Comparison of ENCODE assay signal across 8 mouse cellular contexts in the genomic region with DNA sequence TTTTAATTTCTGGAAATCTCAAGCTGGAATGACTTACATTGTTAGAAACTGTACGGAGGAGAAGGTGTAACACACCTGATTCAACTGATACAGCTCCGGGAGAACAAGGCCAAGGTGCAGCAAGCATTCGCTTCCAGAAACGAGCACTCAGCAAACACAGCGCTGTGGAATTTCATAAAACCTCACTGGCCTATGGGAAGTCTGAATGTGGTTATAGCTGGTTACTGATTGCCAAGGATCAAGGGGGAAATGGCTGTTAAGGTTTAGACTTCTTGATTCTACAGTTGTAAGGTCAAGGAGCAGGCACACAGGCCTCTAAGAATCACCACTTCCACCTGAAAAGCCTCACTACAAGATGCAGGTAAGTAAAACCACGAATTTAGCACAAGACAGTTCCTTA. TPM values are rescaled to one million over a fixed set of nuclear protein-coding genes. Genes with fewer than 3 reads are reported as not detected.
DNase-seq lines count a peak whose midpoint lies in the region; ATAC-seq and TF ChIP-seq lines count a peak whose summit lies in the region.

A gene (plus strand): TSS at position 224 of the 400 bp plus-strand sequence.

- 87% methylated on average over 6 of the region's 6 CpGs for WGBS in spleen, adult 2 months
- WGBS in forebrain, embryonic 14.5 days, result 83% methylated on average over 6 of the region's 6 CpGs
- WGBS in hindbrain, embryonic 11.5 days, result 85% methylated on average over 6 of the region's 6 CpGs
- 85% methylated on average over 6 of the region's 6 CpGs for WGBS in midbrain, embryonic 11.5 days

- H3K9me3 ChIP-seq in forebrain, embryonic 14.5 days (replicated peaks; ENCODE audit: control insufficient read depth, low read length), result no peaks in the 10 kb centered on the region
- no peaks in the 10 kb centered on the region for H3K9me3 ChIP-seq in hindbrain, embryonic 11.5 days (ENCODE audit: control insufficient read depth, low read length)
- H3K9me3 ChIP-seq in midbrain, embryonic 11.5 days (ENCODE audit: control insufficient read depth, low read length), result no peaks in the 10 kb centered on the region

- no peak within 1 kb of the TSS for H3K4me2 ChIP-seq in forebrain, embryonic 14.5 days (ENCODE audit: low read length)
- H3K4me2 ChIP-seq in hindbrain, embryonic 11.5 days (replicated peaks; ENCODE audit: low read depth, low read length), result no peak within 1 kb of the TSS
- no peak within 1 kb of the TSS for H3K4me2 ChIP-seq in midbrain, embryonic 11.5 days

- no peak within 1 kb of the TSS for H3K27ac ChIP-seq in spleen, adult 2 months (ENCODE audit: insufficient read depth, low read length)
- no peak within 1 kb of the TSS for H3K27ac ChIP-seq in forebrain, embryonic 14.5 days (ENCODE audit: low read depth, low read length)
- no peak within 1 kb of the TSS for H3K27ac ChIP-seq in hindbrain, embryonic 11.5 days (ENCODE audit: low read depth, low read length)
- no peak within 1 kb of the TSS for H3K27ac ChIP-seq in midbrain, embryonic 11.5 days (ENCODE audit: low read depth, low read length)

- no peaks in the 10 kb centered on the region for H3K4me1 ChIP-seq in spleen, adult 2 months (ENCODE audit: control insufficient read depth, insufficient read depth, insufficient read length)
- no peaks in the 10 kb centered on the region for H3K4me1 ChIP-seq in forebrain, embryonic 14.5 days (ENCODE audit: control insufficient read depth, insufficient read depth, low read length)
- no peaks in the 10 kb centered on the region for H3K4me1 ChIP-seq in hindbrain, embryonic 11.5 days (replicated peaks; ENCODE audit: control insufficient read depth, insufficient read depth, low read length)
- H3K4me1 ChIP-seq in midbrain, embryonic 11.5 days (ENCODE audit: control insufficient read depth, insufficient read depth, low read length), result no peaks in the 10 kb centered on the region

- H3K36me3 ChIP-seq in spleen, adult 2 months (ENCODE audit: control insufficient read depth, insufficient read depth, low read length), result no peaks in the 10 kb centered on the region
- H3K36me3 ChIP-seq in forebrain, embryonic 14.5 days (ENCODE audit: control insufficient read depth, insufficient read depth, low read length), result no peaks in the 10 kb centered on the region
- no peaks in the 10 kb centered on the region for H3K36me3 ChIP-seq in hindbrain, embryonic 11.5 days (ENCODE audit: control insufficient read depth, insufficient read depth, low read length)
- H3K36me3 ChIP-seq in midbrain, embryonic 11.5 days (ENCODE audit: control insufficient read depth, insufficient read depth, low read length), result no peaks in the 10 kb centered on the region

- no peak within 1 kb of the TSS for H3K9ac ChIP-seq in forebrain, embryonic 14.5 days (ENCODE audit: low read length)
- no peak within 1 kb of the TSS for H3K9ac ChIP-seq in hindbrain, embryonic 11.5 days (ENCODE audit: low read depth, low read length)
- no peak within 1 kb of the TSS for H3K9ac ChIP-seq in midbrain, embryonic 11.5 days (ENCODE audit: low read length)

- no peaks in the 10 kb centered on the region for H3K27me3 ChIP-seq in spleen, adult 2 months (ENCODE audit: control insufficient read depth, insufficient read depth, low read length)
- no peaks in the 10 kb centered on the region for H3K27me3 ChIP-seq in forebrain, embryonic 14.5 days (replicated peaks; ENCODE audit: control insufficient read depth, insufficient read depth, low read length)
- no peaks in the 10 kb centered on the region for H3K27me3 ChIP-seq in hindbrain, embryonic 11.5 days (ENCODE audit: control insufficient read depth, insufficient read depth, low read length)
- no peaks in the 10 kb centered on the region for H3K27me3 ChIP-seq in midbrain, embryonic 11.5 days (ENCODE audit: control insufficient read depth, insufficient read depth, low read length)

- no peak for DNase-seq in spleen, adult 2 months (ENCODE audit: low read depth in 1 of 2, low spot score in 2 of 2)
- DNase-seq in spleen, adult 12 weeks (ENCODE audit: low spot score), result no peak
- DNase-seq in forebrain, embryonic 14.5 days (ENCODE audit: low spot score), result no peak
- no peak for DNase-seq in hindbrain, embryonic 11.5 days (ENCODE audit: low spot score)
- DNase-seq in left cerebral cortex, adult 8-10 months (ENCODE audit: low spot score in 2 of 2), result no peak
- no peak for DNase-seq in midbrain, embryonic 11.5 days (ENCODE audit: low spot score, missing footprints)
- no peak for DNase-seq in spleen, postnatal 36 days (ENCODE audit: low spot score in 2 of 2)
- no peak for DNase-seq in cerebellum, adult 9-11 months

- no peak for TF ChIP-seq POLR2A in spleen, adult 2 months (IDR thresholded peaks at IDR 0.05; ENCODE audit: low read depth, low read length)

- no peak for TF ChIP-seq CTCF in spleen, adult 2 months (IDR thresholded peaks at IDR 0.05; ENCODE audit: extremely low read depth, insufficient read depth, insufficient read length, insufficient replicate concordance)

- no peak within 1 kb of the TSS for H3K4me3 ChIP-seq in spleen, adult 2 months (ENCODE audit: extremely low read depth, insufficient read depth, insufficient read length)
- H3K4me3 ChIP-seq in forebrain, embryonic 14.5 days (ENCODE audit: low read depth, low read length), result no peak within 1 kb of the TSS
- no peak within 1 kb of the TSS for H3K4me3 ChIP-seq in hindbrain, embryonic 11.5 days (ENCODE audit: low read depth, low read length)
- no peak within 1 kb of the TSS for H3K4me3 ChIP-seq in midbrain, embryonic 11.5 days (ENCODE audit: low read depth, low read length)

- ATAC-seq in forebrain, embryonic 14.5 days, result no peak
- ATAC-seq in hindbrain, embryonic 11.5 days (ENCODE audit: low FRiP score), result no peak
- ATAC-seq in midbrain, embryonic 11.5 days (ENCODE audit: low FRiP score), result no peak

RNA-seq across cellular contexts. Expression of the gene that starts here (rescaled TPM):
- 118 and 126 TPM in 2 replicates for polyA plus RNA-seq in spleen, adult 2 months (2012; rRNA removed)
- polyA plus RNA-seq in forebrain, embryonic 14.5 days (2014; fragmentation: Nextera tagmentation; extraction: Ambion mirVana), result 133 and 148 TPM in 2 replicates
- polyA plus RNA-seq in hindbrain, embryonic 11.5 days (2014; fragmentation: Nextera tagmentation; extraction: Ambion mirVana), result 183 and 187 TPM in 2 replicates
- 100 to 1,000 TPM in 2 of 4 experiments, 10 to 100 TPM in 2; 88.7 to 108 (median 99.9) TPM for total RNA-seq in left cerebral cortex, adult 8-10 months (2022)
- polyA plus RNA-seq in midbrain, embryonic 11.5 days (2014; fragmentation: Nextera tagmentation; extraction: Ambion mirVana), result 162 and 167 TPM in 2 replicates
